Mouse (Mus musculus) heart, postnatal 0 days (tissue): ENCODE measurements around the gene Celf6.

Source experiments
- CTCF ChIP-seq: IDR thresholded peaks from 2 replicates; pipeline ENCODE4 v1.5.1; 2016; ENCODE audit warnings: antibody characterized with exemption, control low read depth, low read depth
- EP300 ChIP-seq: IDR thresholded peaks from 2 replicates; pipeline ENCODE4 v1.6.1; 2016; ENCODE audit warnings: antibody characterized with exemption, low read depth

- TF ChIP-seq EP300 (no peak), CTCF (no peak)
These were observed 75.7 kb downstream of the Celf6 start for GRCm38 (mm10) chr9:59653371-59653770.
